Comparison of ENCODE assay signal across 17 mouse cellular contexts in genomic region chr2:170308966-170309365, GRCm38 (mm10).
DNase-seq lines count a peak whose midpoint lies in the region; ATAC-seq lines count a peak whose summit lies in the region.
"Had no signal": no experiment of that assay in that cellular context is flagged by ENCODE, and none has a peak within 500 bp of the region (broad histone marks: within the 10 kb centered on the region; RNA-seq: fewer than 3 reads in every experiment).

No protein-coding gene starts in this region.

- no peak overlapping the region for H3K9ac ChIP-seq in hindbrain, embryonic 15.5 days
- H3K9ac ChIP-seq in hindbrain, embryonic 11.5 days (ENCODE audit: low read depth, low read length) = no peak overlapping the region; the same call in 1 of the 2 replicates
- no peak overlapping the region for H3K9ac ChIP-seq in limb, embryonic 13.5 days
- H3K9ac ChIP-seq: forebrain, embryonic 15.5 days; heart, embryonic 15.5 days; midbrain, embryonic 15.5 days; neural tube, embryonic 12.5 days had no signal

- no peak overlapping the region for H3K4me3 ChIP-seq in hindbrain, embryonic 15.5 days
- no peak overlapping the region for H3K4me3 ChIP-seq in hindbrain, embryonic 11.5 days (ENCODE audit: low read depth, low read length)
- H3K4me3 ChIP-seq in limb, embryonic 13.5 days = no peak overlapping the region
- H3K4me3 ChIP-seq in heart, embryonic 10.5 days = no peak overlapping the region
- H3K4me3 ChIP-seq: forebrain, embryonic 15.5 days; heart, embryonic 15.5 days; left cerebral cortex, adult 2 months; midbrain, embryonic 15.5 days; neural tube, embryonic 12.5 days had no signal

- H3K36me3 ChIP-seq in hindbrain, embryonic 15.5 days = no peaks in the 10 kb centered on the region
- no peaks in the 10 kb centered on the region for H3K36me3 ChIP-seq in hindbrain, embryonic 11.5 days (ENCODE audit: control insufficient read depth, insufficient read depth, low read length)
- H3K36me3 ChIP-seq in limb, embryonic 13.5 days = no peaks in the 10 kb centered on the region
- H3K36me3 ChIP-seq in heart, embryonic 10.5 days = no peaks in the 10 kb centered on the region
- H3K36me3 ChIP-seq: forebrain, embryonic 15.5 days; heart, embryonic 15.5 days; midbrain, embryonic 15.5 days; neural tube, embryonic 12.5 days had no signal

- DNase-seq in hindbrain, embryonic 11.5 days (ENCODE audit: low spot score) = no peak
- peak; percentile 67 for DNase-seq in urinary bladder, postnatal 14 days (ENCODE audit: low spot score)
- DNase-seq in urinary bladder, postnatal 36 days (ENCODE audit: low spot score in 2 of 2) = no peak
- no peak for DNase-seq in adrenal gland, postnatal 25 days
- DNase-seq in heart, embryonic 10.5 days (ENCODE audit: low spot score) = no peak
- DNase-seq in right cerebral cortex, postnatal 4 days = no peak
- DNase-seq: cerebellum, adult 9-11 months; gastrocnemius, postnatal 25 days; retina, postnatal 1 day had no signal

- H3K4me2 ChIP-seq in hindbrain, embryonic 15.5 days = no peak overlapping the region
- no peak overlapping the region for H3K4me2 ChIP-seq in hindbrain, embryonic 11.5 days (replicated peaks; ENCODE audit: low read depth, low read length)
- H3K4me2 ChIP-seq in limb, embryonic 13.5 days (replicated peaks) = no peak overlapping the region
- H3K4me2 ChIP-seq: forebrain, embryonic 15.5 days; heart, embryonic 15.5 days; midbrain, embryonic 15.5 days; neural tube, embryonic 12.5 days had no signal

- H3K4me1 ChIP-seq in hindbrain, embryonic 15.5 days (replicated peaks) = peaks cover 12% of the 10 kb centered on the region
- 0 out of 2 replicates have a peak, but pooled peaks cover 3% of the 10 kb centered on the region for H3K4me1 ChIP-seq in hindbrain, embryonic 11.5 days (replicated peaks; ENCODE audit: control insufficient read depth, insufficient read depth, low read length)
- peaks cover 27% of the 10 kb centered on the region for H3K4me1 ChIP-seq in limb, embryonic 13.5 days
- peaks cover 9% of the 10 kb centered on the region for H3K4me1 ChIP-seq in heart, embryonic 10.5 days

- H3K27ac ChIP-seq in hindbrain, embryonic 15.5 days (replicated peaks) = 0 out of 2 replicates have a peak overlapping the region, but pooled peaks have one; percentile 39
- no peak overlapping the region for H3K27ac ChIP-seq in hindbrain, embryonic 11.5 days (ENCODE audit: low read depth, low read length)
- 0 out of 2 replicates have a peak overlapping the region, but pooled peaks have one; percentile 22 for H3K27ac ChIP-seq in limb, embryonic 13.5 days
- no peak overlapping the region for H3K27ac ChIP-seq in heart, embryonic 10.5 days
- H3K27ac ChIP-seq: forebrain, embryonic 15.5 days; left cerebral cortex, adult 2 months; midbrain, embryonic 15.5 days; neural tube, embryonic 12.5 days had no signal

- 54% methylated on average over 9 of the region's 9 CpGs for WGBS in hindbrain, embryonic 15.5 days
- 63% methylated on average over 9 of the region's 9 CpGs for WGBS in hindbrain, embryonic 11.5 days
- WGBS in limb, embryonic 13.5 days = 32% methylated on average over 9 of the region's 9 CpGs
- 40% methylated on average over 9 of the region's 9 CpGs for WGBS in heart, embryonic 10.5 days

- no peaks in the 10 kb centered on the region for H3K9me3 ChIP-seq in hindbrain, embryonic 15.5 days
- H3K9me3 ChIP-seq in hindbrain, embryonic 11.5 days (ENCODE audit: control insufficient read depth, low read length) = no peaks in the 10 kb centered on the region
- H3K9me3 ChIP-seq in limb, embryonic 13.5 days = no peaks in the 10 kb centered on the region
- H3K9me3 ChIP-seq in heart, embryonic 10.5 days = no peaks in the 10 kb centered on the region
- H3K9me3 ChIP-seq: forebrain, embryonic 15.5 days; heart, embryonic 15.5 days; midbrain, embryonic 15.5 days; neural tube, embryonic 12.5 days had no signal

- ATAC-seq in hindbrain, embryonic 15.5 days (ENCODE audit: low FRiP score, low read depth) = no peak
- no peak for ATAC-seq in hindbrain, embryonic 11.5 days (ENCODE audit: low FRiP score)
- peak; percentile 49; the same call in 1 of the 2 replicates for ATAC-seq in limb, embryonic 13.5 days (ENCODE audit: low FRiP score, low read depth)
- ATAC-seq: forebrain, embryonic 15.5 days; inflammation-experienced regulatory T-cells, adult 6 months; midbrain, embryonic 15.5 days had no signal

- no peaks in the 10 kb centered on the region for H3K27me3 ChIP-seq in hindbrain, embryonic 15.5 days
- no peaks in the 10 kb centered on the region for H3K27me3 ChIP-seq in hindbrain, embryonic 11.5 days (ENCODE audit: control insufficient read depth, insufficient read depth, low read length)
- H3K27me3 ChIP-seq in limb, embryonic 13.5 days = no peaks in the 10 kb centered on the region
- no peaks in the 10 kb centered on the region for H3K27me3 ChIP-seq in heart, embryonic 10.5 days (ENCODE audit: insufficient read depth, poor library complexity, severe bottlenecking)
- H3K27me3 ChIP-seq: forebrain, embryonic 15.5 days; heart, embryonic 15.5 days; midbrain, embryonic 15.5 days; neural tube, embryonic 12.5 days had no signal

Comparison
In these comparisons a context has a peak if more than half of its experiments do, and no peak if none do; other contexts are left out.
1. H3K27ac ChIP-seq: peak in hindbrain, embryonic 15.5 days (single experiment) and limb, embryonic 13.5 days (single experiment); none in hindbrain, embryonic 11.5 days (single experiment) and heart, embryonic 10.5 days (single experiment).